Mouse (Mus musculus): ENCODE results near the gene Slc35a3.
"Not testable (repeated sequence)": the region's sequence is repeated elsewhere in the genome, so short reads cannot be mapped to it uniquely, and the experiment has no call there.

Gene Slc35a3

DNA sequence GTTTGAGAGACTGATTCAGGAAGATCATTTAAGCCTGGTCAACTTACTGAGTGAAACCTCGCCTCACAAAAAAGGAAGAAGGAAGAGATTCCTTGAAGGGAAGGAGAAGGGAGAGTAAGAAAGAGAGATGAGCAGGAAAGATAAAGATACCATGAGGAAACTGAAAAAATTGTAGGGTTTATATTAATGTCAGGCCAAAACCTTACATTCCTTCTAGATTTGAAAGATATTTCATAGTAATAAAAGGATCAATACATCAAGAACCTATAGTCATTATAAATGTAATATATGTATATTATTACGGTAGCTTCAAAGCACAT lies 17.0 kb downstream of the Slc35a3 start:
- DNase-seq = no peak

DNA sequence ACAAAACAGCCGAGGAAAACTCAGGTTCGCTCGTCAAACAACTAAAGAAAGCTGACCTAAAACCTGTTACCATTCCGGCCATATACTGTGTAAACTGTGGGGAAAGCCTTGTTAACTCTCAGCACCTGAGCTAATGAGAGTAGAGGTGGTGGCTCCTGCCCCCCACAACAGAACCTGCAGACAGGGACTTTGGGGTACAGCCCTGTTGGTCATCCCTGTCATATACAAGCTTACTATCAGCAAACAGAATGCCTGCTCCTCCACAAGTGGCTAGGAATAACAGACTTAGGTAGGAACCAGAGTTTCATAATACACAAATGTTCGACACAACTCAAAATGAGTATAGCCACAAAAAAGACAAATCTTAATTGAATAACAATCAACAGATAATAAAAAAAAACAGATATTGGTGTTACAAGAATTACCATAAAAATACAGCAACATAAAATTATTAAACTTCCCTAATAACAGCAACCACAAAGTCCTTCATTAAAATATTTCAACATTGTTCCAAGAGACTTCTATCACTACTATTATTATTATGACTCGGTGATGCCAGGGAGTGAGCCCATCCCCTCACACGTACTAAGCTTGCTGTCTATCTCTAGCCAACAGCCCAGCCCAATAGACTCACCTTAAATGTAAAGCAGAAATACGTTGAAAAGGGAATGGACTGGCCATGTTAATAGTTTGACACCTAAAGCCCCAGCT lies 17.5 kb downstream of the Slc35a3 start:
- DNase-seq = no peak

DNA sequence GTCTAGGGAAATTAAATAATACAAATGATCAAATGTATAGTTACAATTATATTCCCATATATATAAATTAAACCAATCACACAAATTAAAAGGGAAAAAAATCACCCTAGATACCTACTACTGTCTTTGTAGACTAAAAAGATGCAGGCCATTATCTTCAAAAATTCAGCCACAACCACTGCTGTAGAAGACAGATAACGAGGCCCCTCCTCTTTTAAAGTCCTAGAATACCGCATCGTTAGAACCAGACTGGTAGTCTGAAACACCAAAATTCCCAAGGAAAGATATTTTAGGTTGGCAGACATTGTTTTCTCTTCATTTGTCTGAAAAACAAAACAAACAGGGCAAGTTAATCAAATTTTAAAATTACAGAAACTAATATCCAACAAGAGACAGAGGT lies 18.3 kb downstream of the Slc35a3 start:
- DNase-seq = no peak

DNA sequence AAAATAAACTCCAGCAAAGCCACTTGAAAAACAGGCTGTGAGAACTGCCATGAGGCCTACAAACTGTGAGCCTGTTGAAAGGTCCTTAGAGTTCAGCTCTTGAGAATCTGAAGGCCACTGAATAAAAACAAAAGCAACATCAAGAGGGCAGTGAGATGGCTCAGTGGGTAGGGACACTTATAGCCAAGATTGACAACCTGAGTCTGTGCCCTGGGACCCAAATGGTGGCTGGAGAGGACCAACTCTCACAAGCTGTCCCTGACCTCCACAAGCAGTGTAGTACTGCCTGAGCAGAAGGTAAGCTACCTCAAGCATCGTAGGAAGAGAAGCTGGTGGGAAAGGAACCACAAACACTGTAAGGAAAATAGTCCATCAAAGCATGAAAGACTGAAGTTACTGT lies 31.5 kb downstream of the Slc35a3 start, which contains the start of gene Gm43191:
TSS of gene Gm43191 (minus strand) at position 101 of the 400 bp plus-strand sequence.
- no peak for DNase-seq

DNA sequence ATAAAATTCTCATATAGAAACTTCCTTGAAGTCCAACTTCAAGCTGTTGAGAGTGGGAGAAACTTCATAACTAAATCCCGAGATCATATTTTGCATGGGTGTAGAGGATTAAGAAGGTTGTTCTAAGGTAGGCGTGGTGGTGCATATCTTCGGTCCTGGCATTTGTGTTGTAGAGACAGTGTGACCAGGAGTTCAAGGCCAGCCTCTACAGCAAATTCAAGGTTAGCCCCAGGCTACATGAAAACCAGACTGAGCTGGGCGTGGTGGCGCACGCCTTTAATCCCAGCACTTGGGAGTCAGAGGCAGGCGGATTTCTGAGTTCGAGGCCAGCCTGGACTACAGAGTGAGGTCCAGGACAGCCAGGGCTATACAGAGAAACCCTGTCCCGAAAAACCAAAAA lies 48.4 kb downstream of the Slc35a3 start:
- DNase-seq = not testable (repeated sequence)

DNA sequence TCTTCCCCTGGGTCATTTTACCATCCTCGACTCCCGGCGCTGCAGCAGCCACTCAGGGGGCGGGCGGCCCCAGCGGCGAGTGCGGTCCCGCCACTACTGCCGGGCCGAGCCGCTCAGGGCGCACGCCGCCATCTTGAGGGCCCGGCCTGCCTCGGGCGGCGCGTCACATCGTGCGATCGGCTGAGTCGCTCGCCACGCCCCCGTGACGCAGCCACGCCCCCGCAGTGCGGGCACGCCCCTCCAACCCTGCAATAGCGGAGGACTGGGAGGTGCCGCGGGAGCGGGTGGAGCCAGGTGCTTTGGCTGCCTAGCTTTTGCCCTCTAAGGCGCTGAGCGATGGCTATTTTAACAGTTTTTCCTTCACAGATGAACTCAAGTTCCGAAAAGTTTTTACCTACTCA lies 50.2 kb downstream of the Slc35a3 start, which contains the start of gene Mfsd14a:
TSS of gene Mfsd14a (minus strand) at position 215 of the 401 bp plus-strand sequence.
- DNase-seq = peak; percentile 99

DNA sequence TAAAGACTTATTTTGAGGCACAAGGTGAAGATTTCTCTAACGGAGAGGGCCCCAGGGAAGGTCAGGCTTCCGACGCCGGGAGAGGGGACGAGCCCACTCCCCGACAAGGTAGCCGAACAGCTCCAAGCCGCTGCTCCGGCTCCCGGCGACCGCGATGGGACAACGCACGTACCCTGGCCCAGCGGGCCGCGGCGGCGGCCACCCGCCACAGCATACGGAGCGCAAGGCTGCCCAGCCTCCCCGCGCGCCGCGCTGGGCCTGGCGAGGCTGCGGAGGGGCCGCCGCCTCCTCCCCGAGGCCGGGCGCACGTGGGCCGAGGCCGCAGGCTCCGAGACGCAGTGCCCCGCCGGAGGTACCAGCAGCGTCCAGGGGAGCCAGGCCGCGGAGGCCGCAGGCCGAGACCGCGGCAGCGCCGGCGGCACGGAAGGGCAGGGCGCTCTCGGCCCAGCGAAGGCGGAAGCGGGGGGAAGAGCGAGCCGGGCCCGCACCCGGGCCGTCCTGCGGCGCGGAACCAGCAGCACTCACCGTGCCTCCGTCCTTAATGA lies 50.7 kb downstream of the Slc35a3 start:
- no peak for DNase-seq

DNA sequence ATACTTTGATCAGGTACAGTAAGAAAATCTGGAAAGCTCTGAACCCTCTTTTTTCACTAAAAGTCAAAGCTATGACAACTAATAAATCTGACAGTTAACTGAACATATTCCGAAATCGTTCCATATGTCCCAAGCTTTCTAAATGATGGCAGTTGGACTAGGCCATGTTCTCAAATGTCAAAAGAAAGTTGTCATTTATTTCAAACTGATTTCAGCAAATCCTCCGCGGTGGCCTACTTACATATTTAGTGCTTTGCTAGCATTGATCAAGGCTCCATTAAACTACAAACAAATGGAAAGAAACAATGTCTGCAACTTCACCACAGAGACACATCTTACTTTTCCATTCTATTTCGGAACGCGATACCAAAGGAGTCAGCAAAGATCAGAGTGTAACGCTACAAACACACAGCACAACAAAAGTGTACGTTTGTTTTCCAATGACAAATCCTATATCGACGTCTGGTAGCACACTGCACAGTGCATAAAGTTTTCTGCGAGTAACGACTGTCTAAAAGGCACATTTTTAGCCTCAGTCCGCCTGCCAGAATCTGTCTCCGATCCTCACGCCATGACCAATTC lies 51.3 kb downstream of the Slc35a3 start:
- DNase-seq = no peak

DNA sequence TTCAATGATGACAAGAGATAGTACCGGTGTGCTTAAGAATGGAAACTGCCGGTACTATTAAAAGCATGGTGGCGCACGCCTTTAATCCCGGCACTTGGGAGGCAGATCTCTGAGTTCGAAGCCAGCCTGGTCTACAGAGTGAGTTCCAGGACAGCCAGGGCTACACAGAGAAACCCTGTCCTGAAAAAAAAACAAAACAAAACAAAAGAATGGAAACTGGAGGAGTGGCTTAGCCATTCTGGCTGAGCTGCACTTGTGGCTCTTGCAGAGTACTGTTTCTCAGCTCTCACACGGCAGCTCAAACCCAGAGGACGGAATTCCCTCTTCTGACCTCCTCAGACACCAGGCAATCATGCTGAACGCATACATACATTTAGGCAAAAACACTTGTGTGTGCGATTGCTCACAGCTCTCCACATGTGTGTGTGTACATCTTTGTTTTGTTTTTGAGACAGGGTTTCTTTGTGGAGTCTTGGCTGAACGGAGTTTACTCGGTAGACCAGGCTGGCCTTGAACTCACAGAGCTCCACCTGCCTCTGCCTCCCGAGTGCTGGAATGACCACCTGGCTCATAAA lies 52.7 kb downstream of the Slc35a3 start:
- no peak for DNase-seq

DNA sequence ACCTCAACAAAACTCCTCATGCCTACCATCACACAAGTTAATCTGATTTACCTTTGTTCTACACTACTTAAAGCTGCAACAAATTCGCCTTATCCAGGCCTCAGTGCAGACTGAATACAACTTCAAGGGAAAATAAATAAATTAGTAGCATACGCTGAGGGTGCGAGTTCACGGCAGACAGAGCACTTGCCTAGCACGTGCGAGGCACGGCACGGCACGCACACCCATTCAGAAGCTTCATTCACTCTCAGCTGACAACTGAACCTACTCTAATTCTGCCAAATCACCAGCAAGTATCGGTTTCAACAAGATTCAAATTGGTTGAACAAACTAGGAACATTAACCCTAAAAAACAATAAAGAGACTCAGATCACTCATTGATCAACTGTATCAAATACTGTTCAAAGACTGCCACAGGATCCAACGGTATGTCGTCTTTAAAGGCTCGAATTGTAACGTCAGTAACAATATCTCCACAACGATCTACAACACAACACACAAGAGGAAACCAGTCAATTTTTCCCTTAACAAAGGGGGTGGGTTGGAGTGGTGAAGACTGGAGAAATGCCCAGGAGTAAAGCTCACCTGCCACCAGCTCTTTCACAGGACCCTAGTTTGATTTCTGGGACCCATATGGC lies 53.6 kb downstream of the Slc35a3 start:
- DNase-seq = no peak

DNA sequence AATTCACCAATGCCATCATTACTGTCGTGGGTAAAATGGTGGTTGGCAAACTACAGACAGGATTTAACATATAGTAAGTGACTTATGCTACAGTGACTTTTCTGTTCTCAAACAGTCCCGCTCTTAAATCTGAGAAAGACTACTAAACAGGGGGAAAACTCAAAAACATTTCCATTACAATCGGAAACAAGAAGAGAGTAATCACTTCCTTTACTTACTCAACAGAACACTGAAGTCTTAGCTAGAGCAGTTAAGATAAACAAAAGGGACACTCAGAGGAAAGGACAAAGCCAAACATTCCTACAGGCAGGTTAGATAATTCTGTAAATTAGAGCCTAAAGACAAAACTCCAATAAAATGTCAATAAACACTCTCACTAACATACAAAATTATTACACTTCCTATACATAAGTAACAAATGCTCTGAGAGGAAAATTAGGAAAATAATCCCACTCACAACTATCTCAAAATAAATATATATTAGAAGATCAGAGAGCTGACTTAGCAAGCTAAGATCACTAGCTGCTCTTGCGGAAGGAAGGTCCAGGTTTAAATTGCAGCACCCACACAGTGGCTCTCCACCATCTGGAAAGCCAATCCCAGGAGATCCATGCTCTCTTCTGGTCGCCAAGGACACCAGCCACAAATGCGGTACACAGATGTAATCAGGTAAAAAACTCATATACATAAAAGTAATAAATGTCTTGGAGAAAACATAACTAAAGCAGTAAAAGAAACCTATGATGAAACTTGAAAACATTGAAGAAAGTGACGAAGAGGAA lies 56.3 kb downstream of the Slc35a3 start:
- no peak for DNase-seq

DNA sequence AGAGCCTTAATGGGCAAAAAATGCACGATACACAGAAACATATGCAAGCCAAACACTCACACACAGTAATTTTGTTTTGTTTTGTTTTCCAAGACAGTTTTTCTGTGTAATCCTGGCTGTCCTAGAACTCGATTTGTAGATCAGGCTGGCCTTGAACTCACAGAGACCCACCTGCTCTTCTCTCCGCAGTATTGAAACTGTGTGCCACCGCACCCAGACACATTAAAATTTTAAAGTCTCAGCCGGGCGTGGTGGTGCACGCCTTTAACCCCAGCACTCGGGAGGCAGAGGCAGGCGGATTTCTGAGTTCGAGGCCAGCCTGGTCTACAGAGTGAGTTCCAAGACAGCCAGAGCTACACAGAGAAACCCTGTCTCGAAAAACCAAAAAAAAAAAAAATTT lies 58.6 kb downstream of the Slc35a3 start:
- DNase-seq = not testable (repeated sequence)

DNA sequence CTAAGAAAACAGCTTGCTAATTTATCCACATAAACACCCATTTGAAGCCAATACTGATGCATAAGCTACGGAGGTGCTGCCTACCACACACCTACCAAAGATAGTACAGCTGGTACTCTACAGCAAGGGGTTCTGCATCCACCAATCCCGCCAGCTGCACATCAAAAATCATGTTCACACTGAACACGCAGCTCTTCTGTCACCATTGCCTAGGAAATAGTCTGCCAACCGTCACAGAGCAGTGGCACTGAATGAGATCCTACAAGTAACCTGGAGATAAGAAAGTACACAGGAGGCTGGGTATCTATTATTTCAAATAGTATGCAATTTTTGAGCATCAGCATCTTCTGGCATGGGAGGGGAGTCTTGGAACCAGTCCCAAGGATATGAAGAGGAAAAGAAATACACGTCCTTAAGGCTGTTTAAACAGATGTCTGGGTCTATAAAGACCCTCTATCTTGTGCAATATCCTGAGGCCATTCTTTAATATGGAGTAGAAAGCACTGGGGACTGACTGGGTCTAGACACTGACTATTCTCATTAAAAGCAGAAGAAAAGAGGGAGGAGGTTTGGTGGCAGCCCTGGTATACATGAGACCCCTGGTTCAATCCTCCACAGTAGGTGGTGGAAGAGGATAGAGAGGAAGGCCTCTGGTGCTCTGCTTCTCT lies 59.2 kb downstream of the Slc35a3 start:
- no peak for DNase-seq

DNA sequence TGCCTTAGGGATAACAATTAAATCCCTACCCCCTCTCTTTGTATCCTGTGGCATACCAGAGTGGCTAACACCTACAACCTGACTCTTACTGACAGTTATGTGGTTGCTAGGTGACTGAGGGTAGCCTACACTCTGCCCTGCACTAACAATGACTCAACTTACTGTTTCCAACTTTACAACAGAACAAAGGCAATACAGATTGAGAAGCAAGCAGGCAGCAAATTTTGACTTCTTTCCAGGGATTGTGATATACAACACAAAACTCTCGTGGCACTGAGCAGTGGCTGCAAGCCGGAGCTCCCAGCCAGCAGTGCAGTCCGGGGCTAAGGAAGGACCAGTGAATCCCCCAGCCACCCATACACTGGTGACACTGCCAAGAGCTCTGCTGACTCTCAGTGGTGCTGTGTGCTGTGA lies 60.6 kb downstream of the Slc35a3 start:
- DNase-seq = no peak

DNA sequence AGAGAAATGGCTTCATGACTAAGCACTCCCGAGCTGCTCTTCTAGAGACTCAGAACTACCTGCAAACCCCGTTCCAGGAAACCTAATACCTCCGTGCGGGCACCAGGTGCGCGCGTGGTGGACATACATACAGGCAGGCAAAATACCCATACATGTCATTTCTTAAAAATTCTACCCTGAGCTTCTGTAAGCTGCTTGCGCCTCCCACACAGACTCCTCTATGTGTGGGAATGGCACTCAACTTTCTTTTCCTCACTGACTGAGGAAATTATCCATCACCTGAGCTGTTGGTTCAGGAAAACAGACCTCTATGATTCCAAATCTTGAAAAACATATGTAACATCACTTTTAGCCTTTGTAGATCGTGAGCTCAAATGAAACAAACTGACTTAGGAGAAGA lies 61.9 kb downstream of the Slc35a3 start:
- no peak for DNase-seq

DNA sequence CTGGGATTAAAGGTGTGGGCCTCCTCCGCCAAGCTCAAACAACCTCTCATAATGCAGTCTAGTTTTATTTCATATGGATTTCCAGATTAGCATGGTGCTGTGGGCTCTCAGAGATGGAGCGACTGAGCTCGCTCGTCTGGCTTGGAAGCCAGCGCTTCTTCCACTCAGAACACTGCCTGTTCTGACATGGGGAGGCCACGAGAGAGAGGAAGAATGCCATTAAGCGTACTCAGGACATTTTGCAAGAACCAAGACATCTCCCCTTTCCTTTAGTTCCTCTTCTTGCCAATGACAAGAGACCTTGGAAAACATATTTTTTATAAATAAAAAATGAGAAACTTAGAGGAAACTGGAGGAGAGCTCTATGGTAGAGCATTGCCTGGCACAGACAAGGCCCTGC lies 63.8 kb downstream of the Slc35a3 start:
- DNase-seq = no peak

DNA sequence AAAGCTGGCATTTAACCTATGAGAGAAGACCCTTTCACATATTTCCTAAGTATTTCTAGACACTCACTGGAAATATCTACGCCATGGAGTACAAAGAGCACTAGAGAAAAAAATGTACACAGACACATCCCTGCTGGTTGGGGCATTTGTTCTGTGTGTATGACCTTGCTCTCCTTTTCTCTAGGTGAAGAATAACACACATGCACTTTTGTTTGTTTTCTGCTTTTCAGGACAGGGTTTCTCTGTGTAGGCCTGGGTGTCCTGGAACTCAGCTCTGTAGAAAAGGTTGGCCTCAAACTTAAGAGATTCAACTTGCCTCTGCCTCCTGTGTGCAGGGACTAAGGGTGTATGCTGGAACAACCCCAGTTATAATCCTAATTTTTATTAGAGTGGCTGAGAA lies 66.2 kb downstream of the Slc35a3 start:
- no peak for DNase-seq

DNA sequence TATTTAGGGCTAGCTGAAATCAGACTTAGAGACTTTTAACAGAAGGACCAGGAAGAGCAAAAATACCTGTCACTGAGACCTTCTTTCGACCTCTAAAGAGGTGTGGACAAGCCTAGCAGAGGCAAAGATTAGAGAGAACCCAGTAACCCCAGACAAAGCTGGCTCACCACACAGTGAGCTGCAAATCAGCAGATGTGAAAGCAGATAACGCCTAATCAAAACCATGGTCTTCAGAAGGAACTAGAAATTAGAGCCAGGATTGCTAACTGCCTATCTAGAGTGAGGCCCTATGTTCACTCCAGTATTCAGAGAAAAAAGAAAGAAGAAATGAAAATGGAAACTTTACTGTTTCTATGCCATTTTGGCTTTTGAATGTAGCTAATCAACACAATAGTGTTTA lies 70.3 kb downstream of the Slc35a3 start:
- DNase-seq = no peak

DNA sequence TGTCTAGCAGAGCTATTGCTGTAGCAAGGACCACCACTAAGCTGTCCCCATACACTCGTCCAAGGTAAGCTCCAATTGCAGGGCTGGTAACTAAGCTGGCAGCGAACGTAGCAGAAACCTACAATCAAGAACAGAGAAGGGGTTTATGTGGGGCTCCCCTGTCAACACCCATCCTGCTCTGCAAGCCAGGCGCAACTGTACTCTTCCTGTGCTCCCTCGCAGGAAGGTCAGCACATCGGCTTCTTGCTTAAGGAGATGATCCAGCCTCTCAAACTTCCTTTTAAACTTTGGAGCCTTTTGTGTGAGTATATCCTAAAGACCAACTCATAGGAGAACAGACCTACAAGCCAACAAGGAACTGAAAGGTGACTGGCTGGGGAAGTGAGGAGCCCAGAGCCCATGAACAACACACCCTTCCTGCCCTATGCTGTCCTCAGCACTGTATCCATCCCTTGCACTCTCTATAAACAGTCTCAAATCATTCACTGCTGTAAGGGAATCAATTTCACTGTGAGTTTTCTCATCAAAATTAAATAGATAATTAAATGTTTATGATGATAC lies 70.7 kb downstream of the Slc35a3 start:
- DNase-seq = no peak

DNA sequence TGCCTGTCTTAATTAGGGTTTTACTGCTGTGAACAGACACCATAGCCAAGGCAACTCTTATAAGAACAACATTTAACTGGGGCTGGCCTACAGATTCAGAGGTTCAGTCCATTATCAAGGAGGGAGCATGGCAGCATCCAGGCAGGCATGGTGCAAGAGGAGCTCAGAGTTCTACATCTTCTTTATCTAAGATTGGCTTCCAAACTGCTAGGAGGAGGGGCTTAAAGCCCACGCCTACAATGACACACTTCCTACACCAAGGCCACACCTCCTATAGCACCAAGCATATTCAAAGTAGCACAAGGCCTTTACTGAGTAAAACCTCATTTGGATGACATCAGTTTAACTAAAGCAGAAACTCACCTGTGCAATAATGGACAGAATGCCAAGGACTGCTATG lies 72.6 kb downstream of the Slc35a3 start:
- DNase-seq = no peak

DNA sequence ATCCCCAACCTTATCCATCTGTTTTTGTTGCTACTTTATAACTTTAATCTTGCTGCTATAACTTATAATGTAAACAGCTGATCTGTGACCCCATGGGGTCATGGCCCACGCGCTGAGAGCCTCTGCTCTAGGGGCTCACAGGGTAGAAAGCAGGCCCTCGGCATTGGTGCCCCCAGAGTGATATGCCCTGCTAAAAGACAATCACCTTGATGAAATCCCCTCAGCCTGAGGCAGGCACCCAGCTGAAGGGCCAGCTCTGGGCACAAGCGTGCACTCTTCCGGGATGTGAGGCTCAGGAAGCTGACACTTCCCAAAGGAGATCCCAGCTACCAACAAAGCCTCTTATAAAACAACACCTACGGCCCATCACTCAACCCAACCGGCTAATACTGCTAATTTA lies 74.1 kb downstream of the Slc35a3 start:
- no peak for DNase-seq

Measured in right cerebral cortex, postnatal 25 days (tissue).